Mouse (Mus musculus): ENCODE measurements around the gene Zdhhc12.
"Not testable (repeated sequence)": the region's sequence is repeated elsewhere in the genome, so short reads cannot be mapped to it uniquely, and the experiment has no call there.

Zdhhc12 gene

GRCm38 (mm10) chr2:30093471-30094207 is at the start of gene Zdhhc12:
Gene Zdhhc12 (minus strand): TSS chr2:30093648.
- peak; percentile 98 for DNase-seq

GRCm38 (mm10) chr2:30140021-30140420 is 46.6 kb upstream of the Zdhhc12 start:
- DNase-seq: peak; percentile 55 to 60

GRCm38 (mm10) chr2:30136458-30136857 is 43.0 kb upstream of the Zdhhc12 start:
- DNase-seq: peak; percentile 48 to 73

- peak; percentile 79 to 89 for DNase-seq
Measured at GRCm38 (mm10) chr2:30134928-30135620, 41.6 kb upstream of the Zdhhc12 start.

- peak; percentile 18 to 36 for DNase-seq
Measured at GRCm38 (mm10) chr2:30134378-30134711, 40.9 kb upstream of the Zdhhc12 start.

- peak; percentile 99 for DNase-seq
Measured at GRCm38 (mm10) chr2:30133613-30134377, 40.3 kb upstream of the Zdhhc12 start, which contains the start of gene Tbc1d13. Gene Tbc1d13 (plus strand): TSS chr2:30133746.

- DNase-seq: peak; percentile 91 to 93
Measured at GRCm38 (mm10) chr2:30132801-30133612, 39.6 kb upstream of the Zdhhc12 start.

GRCm38 (mm10) chr2:30131240-30131639 is 37.8 kb upstream of the Zdhhc12 start:
- not testable (repeated sequence) for DNase-seq

- DNase-seq: peak; percentile 52 to 60
Measured at GRCm38 (mm10) chr2:30130156-30130555, 36.7 kb upstream of the Zdhhc12 start.

GRCm38 (mm10) chr2:30128789-30129188 is 35.3 kb upstream of the Zdhhc12 start:
- peak; percentile 64 to 66 for DNase-seq

- DNase-seq: peak; percentile 98 to 100
Measured at GRCm38 (mm10) chr2:30124472-30125274, 31.2 kb upstream of the Zdhhc12 start, which contains the start of gene Zer1. Gene Zer1 (minus strand): TSS chr2:30124585.

GRCm38 (mm10) chr2:30123729-30124471 is 30.5 kb upstream of the Zdhhc12 start:
- DNase-seq: no peak

- DNase-seq: no peak
Measured at GRCm38 (mm10) chr2:30122766-30123165, 29.3 kb upstream of the Zdhhc12 start.

GRCm38 (mm10) chr2:30120269-30120668 is 26.8 kb upstream of the Zdhhc12 start:
- peak; percentile 66 to 78 for DNase-seq

- DNase-seq: no peak
Measured at GRCm38 (mm10) chr2:30119641-30120051, 26.2 kb upstream of the Zdhhc12 start.

GRCm38 (mm10) chr2:30112564-30112963 is 19.1 kb upstream of the Zdhhc12 start:
- no peak for DNase-seq

- no peak for DNase-seq
Measured at GRCm38 (mm10) chr2:30111500-30111899, 18.1 kb upstream of the Zdhhc12 start.

GRCm38 (mm10) chr2:30108260-30108659 is 14.8 kb upstream of the Zdhhc12 start:
- DNase-seq: no peak

- DNase-seq: no peak
Measured at GRCm38 (mm10) chr2:30107646-30108045, 14.2 kb upstream of the Zdhhc12 start.

GRCm38 (mm10) chr2:30106364-30106763 is 12.9 kb upstream of the Zdhhc12 start:
- peak; percentile 53 to 80 for DNase-seq

GRCm38 (mm10) chr2:30100214-30100613 is 6.8 kb upstream of the Zdhhc12 start:
- peak in 1 of 2 experiments; percentile 31 for DNase-seq
